21 mouse cellular contexts compared by ENCODE assay signal in genomic region chr6:105991492-105991891, GRCm38 (mm10).
"Had no signal": no experiment of that assay in that cellular context is flagged by ENCODE, and none has a peak within 500 bp of the region (broad histone marks: within the 10 kb centered on the region; RNA-seq: fewer than 3 reads in every experiment).

No protein-coding gene starts in this region.

- H3K4me3 ChIP-seq: intestine, embryonic 15.5 days; kidney, embryonic 15.5 days; limb, embryonic 12.5 days; limb, embryonic 15.5 days; megakaryocyte, embryonic 14.5 days had no signal

- H3K9me3 ChIP-seq: intestine, embryonic 15.5 days; kidney, embryonic 15.5 days; limb, embryonic 12.5 days; limb, embryonic 15.5 days had no signal

- H3K27me3 ChIP-seq: intestine, embryonic 15.5 days; kidney, embryonic 15.5 days; limb, embryonic 12.5 days; limb, embryonic 15.5 days; megakaryocyte, embryonic 14.5 days had no signal

- DNase-seq: kidney, adult 11 months; kidney, adult 8-10 months; kidney, postnatal 10 days; kidney, postnatal 36 days; left cerebral cortex, postnatal 4 days; liver, postnatal 0 days; midbrain, embryonic 14.5 days; right cerebral cortex, adult 18-20 months; right cerebral cortex, postnatal 14 days; spleen, adult 18-20 months; thymus, adult 2 months; thymus, postnatal 14 days; thymus, postnatal 4 days had no signal

- H3K4me2 ChIP-seq: intestine, embryonic 15.5 days; kidney, embryonic 15.5 days; limb, embryonic 12.5 days; limb, embryonic 15.5 days; liver, embryonic 11.5 days; midbrain, embryonic 11.5 days had no signal

- H3K9ac ChIP-seq: intestine, embryonic 15.5 days; kidney, embryonic 15.5 days; limb, embryonic 12.5 days; limb, embryonic 15.5 days; liver, embryonic 14.5 days; liver, postnatal 0 days had no signal

- ATAC-seq: intestine, embryonic 15.5 days; liver, postnatal 0 days had no signal

- H3K27ac ChIP-seq: intestine, embryonic 15.5 days; kidney, embryonic 15.5 days; limb, embryonic 12.5 days; limb, embryonic 15.5 days; liver, embryonic 14.5 days had no signal

- H3K4me1 ChIP-seq: intestine, embryonic 15.5 days; kidney, embryonic 15.5 days; limb, embryonic 12.5 days; limb, embryonic 15.5 days; megakaryocyte, embryonic 14.5 days had no signal

- H3K36me3 ChIP-seq: intestine, embryonic 15.5 days; kidney, embryonic 15.5 days; limb, embryonic 12.5 days; limb, embryonic 15.5 days had no signal
